Mouse (Mus musculus) spleen, adult 2 months (tissue): ENCODE data around the gene Med12.

Experiments
- CTCF ChIP-seq: fragments of 200-500 bp; IDR thresholded peaks from 2 replicates; pipeline ENCODE4 v1.5.1; 2011; ENCODE audit warnings: mild to moderate bottlenecking, inconsistent platforms; ENCODE audit not compliant: insufficient read depth, insufficient read length, insufficient replicate concordance; ENCODE audit errors: extremely low read depth
- POLR2A ChIP-seq: fragments of 200-500 bp; IDR thresholded peaks from 2 replicates; pipeline ENCODE4 v1.6.1; 2011; ENCODE audit warnings: low read depth, low read length, inconsistent platforms

GRCm38 (mm10) chrX:101313625-101314359, 40.0 kb downstream of the Med12 start:
- no peak for TF ChIP-seq CTCF
- TF ChIP-seq POLR2A = no peak
